Mouse (Mus musculus): ENCODE data around the gene Gpi1.
"Not testable (repeated sequence)": the region's sequence is repeated elsewhere in the genome, so short reads cannot be mapped to it uniquely, and the experiment has no call there.

Gpi1 gene

DNA sequence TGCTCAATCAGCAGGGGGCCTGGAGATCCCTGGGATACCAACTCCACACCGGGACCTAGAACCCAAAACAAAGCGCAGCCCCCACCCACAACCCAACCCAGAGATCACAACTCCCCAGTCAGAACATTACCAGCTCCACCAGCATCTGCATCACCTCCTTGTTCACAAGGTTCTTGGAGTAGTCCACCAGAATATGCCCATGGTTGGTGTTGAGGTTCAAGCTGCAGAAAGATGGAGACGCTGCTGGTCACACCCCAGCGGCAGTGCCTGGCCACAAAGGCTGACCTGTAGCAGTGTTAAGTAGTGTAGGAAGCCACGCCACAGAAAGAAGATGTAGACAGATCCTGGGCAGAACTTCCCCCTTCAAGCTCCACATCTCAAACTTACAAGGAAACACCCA lies 983 bp downstream of the Gpi1 start:
- DNase-seq (ENCODE audit: low read depth) = no peak

DNA sequence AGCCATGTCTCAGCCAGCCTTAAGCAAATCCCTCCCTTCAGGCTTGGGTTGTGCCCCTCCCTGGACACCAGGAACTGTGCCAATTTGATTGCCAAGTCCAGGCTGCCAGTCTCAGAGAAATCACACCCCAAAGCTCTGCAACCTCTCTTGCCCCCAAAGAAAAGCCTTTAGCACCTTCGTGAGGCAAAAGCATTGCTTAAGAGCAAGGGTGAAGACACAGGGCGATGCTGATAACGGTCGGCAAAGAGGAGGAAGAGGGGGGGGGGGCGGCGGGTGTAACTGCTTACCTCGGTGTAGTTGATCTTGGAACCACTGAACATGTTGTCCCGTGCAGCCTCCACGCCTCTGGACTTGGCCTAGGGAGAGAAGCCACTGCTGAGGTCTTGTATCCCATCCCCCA lies 1.5 kb downstream of the Gpi1 start:
- no peak for DNase-seq (ENCODE audit: low read depth)

DNA sequence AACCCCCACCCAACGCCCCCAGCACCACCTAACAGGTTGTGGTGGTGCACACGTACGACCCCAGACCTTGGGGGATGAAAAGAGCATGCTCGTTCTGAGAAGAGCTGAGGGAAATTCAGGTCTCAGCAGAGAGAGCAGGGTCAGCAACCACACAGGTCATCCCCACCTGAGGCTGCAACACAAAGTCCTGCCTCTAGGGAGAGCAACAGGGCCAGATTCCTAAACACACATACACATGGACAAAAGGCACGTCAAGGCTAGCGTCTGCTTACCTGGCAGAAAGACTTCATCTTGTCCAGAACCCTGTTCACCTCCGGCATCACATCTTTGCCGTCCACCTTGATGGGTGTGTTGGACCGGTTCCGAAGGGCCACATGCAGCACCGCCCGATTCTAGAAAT lies 3.3 kb downstream of the Gpi1 start:
- DNase-seq (ENCODE audit: low read depth) = no peak

DNA sequence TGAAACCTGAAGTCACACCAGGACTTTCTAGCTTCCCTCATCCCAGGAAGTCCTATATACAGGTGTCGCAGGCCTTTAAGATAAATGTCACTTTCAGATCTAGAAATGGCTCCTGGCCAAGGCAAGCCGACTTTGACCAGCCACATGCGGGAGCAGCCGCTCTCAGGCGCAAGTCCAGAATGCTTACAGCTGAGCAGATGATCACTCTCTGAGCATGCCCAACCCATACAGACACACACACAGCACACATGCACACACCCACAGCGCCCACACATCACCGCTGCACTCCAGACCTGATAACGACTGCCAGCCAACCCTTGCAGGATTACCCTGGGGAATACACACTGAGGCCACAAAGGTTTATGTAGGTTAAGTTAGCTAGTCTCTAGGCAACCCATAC lies 4.0 kb downstream of the Gpi1 start:
- no peak for DNase-seq (ENCODE audit: low read depth)

DNA sequence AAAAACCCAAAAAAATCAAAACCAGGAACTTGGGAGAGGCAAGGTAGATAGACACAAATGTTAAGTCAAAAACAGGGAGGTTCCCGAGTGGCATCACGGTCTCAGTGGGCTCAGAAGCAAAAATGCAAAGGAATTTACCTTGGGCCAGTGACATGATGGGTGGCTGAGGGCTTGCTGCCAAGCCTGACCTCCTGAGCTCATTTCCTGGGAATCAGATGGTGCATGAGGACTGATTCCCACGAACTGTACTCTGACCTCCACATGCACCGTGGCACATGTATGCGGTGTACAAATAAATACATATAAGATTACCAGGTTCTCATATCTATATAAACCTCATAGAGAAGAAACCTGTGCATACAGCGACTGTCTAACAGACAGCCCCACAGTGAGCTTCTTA lies 5.8 kb downstream of the Gpi1 start:
- DNase-seq (ENCODE audit: low read depth) = no peak

DNA sequence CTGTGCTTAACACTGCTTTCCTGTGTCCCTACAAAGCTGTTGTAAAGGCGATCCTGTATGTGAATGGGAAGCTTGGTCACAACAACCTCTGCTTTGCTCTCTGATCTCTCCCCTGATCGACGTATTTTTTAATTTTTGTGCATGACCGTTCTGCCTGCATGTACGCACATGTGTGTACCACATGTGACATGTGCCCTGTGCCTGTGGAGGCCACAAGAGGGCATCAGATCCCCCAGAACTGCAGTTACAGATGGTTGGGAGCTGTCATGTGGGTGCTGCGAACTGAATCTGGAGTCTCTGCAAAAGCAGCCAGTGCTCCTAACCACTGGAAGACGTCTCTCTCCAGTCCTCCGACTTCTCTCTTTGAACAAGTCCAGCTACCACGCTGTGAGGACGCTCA lies 7.8 kb downstream of the Gpi1 start:
- DNase-seq (ENCODE audit: low read depth) = no peak

DNA sequence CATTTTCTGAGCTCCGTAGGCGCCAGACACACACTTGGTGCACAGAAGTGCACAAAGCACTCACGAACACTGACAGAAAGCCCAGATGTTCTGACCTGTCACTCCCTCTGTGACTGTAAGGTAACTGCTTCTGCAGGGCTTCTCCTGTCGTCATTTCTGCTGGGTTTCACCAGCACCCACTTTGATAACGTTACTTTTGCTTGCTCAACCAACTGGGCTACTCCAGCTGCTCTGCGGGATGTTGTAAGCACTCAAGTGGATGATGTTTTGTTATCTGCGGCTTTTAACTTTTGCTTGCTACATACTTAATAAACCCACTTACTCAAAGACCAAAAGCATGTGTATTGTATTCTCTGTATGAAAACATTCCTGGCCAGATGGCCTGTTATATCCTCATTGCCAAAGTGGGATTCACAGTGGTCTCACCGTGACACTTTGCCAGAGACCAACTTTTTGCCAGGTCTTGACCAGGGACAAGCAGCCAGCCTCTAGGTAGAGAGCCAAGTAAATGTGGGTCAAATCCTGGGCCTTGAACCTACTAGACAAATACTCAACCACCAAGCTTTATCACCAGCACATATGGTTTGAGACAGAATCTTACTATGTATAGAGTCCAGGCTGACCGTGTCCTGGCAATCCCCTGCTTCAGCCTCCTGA lies 8.4 kb downstream of the Gpi1 start:
- no peak for DNase-seq (ENCODE audit: low read depth)

DNA sequence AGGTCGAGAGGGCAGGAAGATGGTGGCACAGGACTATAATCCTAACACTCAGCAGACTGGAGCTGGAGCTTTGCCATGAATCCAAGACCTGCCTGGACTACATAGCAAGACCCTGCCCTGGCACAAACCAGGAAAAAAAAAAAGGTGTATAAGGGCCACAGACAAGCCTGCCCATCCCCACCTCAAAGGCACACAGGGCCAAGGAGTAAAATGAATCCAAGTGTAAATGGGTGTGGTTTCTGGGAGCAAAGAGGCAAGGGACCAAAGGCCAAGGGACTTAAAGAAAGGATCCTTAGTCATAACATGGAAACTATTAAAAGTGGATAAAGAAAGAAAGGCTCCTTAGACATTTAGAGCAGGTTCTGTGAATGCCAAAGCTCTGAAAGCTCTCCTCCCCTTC lies 11.6 kb downstream of the Gpi1 start:
- DNase-seq (ENCODE audit: low read depth) = no peak

DNA sequence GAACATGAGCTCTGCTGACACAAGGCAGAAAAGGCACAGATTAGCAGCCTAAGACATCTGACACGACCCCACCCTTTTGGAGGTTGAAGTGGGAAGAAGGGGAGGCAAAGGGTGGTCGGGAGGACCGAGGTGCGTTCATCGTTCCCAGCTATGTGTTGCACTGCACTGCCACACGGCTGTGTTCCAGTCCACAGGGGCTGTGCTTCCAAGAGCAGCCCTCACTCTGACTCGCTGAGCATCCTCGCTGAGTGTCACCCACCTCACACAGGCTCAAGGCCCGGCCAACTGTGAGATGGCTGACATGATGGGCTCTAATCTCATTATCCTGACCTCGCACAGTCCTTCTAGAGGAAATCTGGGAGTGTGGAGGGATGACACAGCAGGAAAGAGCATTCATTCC lies 13.7 kb downstream of the Gpi1 start:
- DNase-seq (ENCODE audit: low read depth) = no peak

DNA sequence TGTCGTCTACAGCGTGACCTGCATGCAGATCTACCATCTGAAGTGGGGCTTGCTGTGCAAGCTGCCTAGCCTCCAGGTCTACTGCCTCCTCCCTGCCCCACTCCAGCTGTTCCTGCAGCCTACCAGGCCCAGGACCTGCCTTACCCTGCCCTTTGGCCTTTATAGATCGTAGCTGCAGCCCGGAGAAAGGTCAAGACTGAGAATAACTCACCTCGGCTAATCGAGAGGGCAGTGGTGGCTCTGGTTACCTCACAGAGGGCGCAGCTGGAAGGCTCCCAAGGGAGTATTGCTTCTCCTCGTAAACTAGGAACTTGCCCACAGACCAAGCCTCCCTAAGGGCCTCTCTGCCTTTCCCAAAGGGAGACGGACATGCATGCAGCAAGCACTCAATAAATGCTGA lies 14.7 kb downstream of the Gpi1 start:
- no peak for DNase-seq (ENCODE audit: low read depth)

DNA sequence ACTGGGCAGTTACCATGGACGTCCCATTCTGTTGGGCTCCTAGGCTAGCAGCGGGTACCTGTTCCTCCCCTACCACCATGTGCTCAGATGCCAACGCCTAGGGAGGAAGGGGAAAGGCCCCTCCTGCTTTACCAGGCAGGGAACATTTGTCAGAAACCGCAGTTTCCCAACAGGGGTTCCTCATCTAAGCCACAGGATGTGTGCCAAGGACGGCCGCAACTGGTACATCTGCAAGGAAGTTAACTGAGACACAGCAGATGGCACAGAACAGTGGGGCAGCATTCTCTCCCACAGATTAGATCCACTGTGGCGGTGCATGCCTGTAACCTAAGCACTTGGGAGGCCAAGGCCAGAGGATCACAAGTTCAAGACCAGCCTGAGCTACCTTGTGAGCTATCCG lies 15.5 kb downstream of the Gpi1 start:
- DNase-seq (ENCODE audit: low read depth) = no peak

DNA sequence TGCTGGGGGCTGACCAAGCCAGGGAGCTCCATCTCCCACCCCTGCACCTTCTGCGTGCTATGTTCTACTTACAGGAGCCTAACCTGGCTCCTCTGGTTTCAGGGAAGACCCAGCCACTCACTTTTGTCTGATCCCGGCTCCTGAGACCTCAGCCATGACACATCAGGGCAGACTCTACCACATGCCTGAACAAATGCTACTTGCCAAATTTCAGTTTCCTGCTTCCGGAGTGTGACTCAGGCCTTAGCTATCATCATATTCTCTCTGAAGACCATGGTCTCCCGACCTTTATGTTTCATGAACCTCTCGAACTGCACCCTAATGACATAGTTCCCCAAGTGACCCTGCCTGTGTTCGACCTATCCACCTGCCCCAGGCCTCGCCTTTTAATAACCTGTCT lies 16.9 kb downstream of the Gpi1 start:
- DNase-seq (ENCODE audit: low read depth) = no peak

DNA sequence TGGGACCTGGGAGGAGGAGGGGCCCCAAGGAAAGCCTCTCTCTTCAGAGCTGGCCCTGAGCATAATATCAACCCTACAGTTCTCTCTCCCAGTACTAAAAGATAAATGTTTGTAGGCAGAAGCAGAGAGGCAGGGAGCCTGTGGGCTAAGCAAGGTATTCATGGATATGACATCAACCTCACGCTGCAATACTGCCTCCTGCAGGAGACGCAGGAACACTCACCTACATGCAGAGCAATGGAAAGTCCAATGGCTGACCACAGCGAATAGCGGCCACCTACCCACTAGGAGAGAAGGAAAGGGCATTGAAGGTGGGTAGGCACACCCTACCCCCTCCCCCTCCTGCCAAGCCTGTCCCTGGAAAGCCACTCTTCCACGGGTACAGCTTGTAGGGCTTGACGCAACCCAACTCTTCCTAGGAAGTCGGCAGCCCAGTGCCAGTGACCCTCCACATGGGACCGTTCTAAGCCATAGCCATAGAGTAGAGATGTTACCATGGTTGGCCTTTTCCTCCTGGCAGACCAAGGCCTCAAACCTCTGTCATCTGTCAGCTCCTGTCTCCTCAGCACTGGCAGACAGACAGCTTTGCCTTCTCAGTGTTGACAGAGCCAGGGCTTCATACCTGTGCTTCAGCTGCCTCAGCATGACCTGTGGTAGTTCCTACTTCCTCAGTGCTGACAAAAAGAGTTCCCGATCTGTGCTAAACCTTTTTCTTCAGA lies 21.9 kb downstream of the Gpi1 start:
- DNase-seq (ENCODE audit: low read depth) = no peak

DNA sequence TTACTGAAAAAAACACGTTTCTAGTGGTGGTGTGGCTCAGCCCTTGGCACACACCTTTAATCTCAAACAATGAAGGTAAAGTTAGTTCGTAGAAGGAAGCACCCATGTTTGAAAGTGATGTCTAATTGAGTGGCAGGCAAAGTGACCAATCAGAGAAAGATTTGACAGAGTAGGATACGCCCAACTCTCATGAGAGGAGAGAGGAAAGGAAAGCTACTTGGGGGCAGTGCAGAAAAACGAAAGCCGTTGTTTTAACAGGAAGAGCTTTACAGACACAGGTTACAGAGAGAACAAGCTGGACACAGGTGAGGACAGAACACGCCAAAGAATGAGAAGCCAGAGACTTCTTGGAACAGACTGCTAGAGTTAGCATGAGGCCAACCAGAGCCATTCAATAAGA lies 23.8 kb downstream of the Gpi1 start:
- no peak for DNase-seq (ENCODE audit: low read depth)

DNA sequence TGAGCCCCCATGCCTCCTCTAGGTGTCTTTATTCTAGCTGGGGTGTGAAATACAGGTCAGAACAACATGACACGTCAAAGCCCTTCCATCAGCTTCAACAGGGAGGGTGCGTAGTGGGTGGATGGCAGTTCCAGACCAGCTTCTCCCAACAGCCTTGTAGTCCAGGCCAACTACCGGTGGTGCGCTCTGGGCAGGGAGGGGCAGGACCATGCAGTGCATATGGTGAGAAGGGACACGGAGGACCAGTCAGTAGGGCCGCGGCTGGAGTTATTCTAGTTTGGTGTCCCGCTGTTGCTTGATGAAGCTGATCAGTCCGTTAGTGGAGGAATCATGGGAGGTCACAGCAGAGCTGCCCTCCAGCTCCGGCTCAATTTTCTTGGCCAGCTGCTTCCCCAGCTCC lies 28.0 kb downstream of the Gpi1 start:
- not testable (repeated sequence) for DNase-seq (ENCODE audit: low read depth)

DNA sequence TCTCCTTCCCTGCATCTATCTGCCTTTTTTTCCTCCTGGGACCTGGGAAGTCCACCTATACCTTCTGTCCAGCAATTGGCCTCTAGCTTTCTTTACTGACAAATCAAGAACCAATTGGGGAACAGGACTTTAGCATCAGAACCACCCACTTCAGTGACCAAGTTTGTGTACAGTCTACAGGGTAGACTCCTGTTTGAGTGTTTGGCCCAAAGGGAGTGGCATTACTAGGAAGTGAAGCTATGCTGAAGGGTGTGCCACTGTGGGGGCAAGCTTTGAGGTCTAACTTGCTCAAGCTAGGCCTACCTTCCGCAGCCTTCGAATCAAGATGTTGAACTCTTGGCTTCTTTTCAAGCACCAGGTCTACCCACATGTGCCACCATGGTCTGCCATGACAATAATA lies 29.3 kb downstream of the Gpi1 start:
- no peak for DNase-seq (ENCODE audit: low read depth)

DNA sequence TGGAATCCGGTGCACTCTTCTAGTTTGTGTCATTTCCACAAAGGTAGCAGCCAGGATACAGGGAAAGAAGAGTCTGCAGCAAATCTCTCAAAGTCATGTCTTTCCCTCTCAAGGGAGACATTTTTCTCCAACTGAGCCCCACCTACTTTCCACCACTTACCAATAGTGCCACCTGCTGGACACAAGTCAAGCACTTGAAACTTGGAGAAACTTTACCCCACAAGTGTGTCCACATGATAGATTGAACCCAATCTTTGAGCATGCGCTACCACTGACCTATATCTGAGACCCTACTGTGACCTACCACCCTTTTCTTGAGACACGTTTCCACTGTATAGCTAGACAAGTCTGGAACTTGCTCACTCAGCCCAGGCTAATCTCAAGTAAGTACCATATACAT lies 31.8 kb downstream of the Gpi1 start:
- DNase-seq (ENCODE audit: low read depth) = no peak

DNA sequence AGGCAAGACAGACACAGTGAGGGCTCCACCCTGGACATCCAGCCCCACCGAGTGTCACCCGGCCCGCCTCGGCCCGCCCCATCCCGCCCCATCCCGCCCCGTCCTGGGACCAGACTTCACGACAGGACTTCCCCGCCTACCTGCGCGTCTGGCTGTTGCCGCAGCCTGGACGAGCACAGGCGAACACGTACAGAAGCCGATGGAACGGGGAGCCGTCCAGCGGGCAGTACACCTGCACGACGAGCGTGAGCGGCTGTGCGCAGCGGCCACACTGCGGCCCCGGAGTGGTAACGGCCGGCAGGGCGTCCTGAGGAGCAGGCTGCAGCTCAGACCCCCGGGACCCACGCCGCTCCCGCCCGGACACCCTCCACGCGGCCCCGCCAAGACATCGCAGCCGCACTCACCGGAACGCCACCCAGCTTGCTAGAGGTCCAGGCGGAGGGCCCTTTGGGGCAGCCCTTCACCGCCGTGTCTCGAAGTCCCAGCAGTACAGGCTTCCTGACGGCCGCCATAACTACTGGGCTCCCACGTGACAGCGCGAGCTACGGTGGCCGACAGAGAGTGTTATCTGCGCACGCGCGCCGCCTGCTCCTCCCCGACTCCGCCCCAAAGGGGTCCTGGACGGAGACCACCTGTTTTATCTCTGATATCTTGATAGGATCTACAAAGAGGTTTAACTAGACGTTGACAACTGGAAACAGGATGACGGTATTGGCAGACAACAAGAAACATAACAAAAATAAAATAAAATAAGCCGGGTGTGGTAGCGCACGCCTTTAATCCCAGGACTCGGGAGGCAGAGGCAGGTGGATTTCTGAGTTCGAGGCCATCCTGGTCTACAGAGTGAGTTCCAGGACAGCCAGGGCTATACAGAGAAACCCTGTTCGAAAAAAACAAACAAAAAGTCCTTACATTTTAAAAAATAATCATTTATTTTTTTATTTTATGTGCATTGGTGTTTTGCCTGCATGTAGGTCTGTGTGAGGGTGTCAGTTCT lies 33.7 kb downstream of the Gpi1 start, which contains the start of gene Pdcd2l:
Gene Pdcd2l, minus strand, starts transcription at position 530 of the 997 bp plus-strand sequence.
- DNase-seq (ENCODE audit: low read depth) = peak; percentile 67

DNA sequence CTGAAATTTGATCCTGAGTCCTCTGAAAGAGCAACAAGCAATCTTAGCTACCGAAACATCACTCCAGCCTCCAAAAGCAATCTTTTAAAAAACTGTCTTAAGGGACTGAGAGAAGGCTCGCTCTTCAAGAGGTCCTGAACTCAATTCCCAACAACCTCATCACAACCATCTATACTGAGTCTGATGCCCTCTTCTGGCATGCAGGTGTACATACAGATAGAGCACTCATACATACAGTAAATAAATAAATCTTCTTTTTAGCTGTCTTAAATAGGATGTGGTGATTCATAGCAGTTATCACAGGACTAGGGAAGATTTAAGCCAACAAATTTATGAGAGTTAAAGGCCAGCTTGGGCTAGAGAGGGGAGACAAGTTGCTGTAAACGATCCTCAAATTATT lies 34.5 kb downstream of the Gpi1 start:
- no peak for DNase-seq (ENCODE audit: low read depth)

DNA sequence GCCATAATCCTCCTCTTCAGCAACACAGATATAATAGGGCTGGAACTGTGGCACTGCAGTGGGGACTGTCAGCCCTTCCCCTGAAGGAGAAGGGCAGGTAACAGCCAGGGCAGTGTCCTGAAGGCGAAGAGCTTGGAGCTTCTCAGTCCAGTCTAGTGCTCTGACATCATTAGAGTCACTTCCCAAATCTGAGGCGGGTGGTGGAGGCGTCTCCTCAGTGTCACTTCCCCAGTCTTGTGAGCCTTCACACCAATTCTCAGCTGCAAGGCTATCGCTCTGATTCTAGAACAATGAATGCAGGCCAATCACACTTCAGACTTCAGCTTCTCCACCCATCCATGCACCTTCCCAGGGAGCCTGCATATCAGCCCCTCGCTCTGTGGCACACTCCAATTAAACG lies 37.3 kb downstream of the Gpi1 start:
- no peak for DNase-seq (ENCODE audit: low read depth)

DNA sequence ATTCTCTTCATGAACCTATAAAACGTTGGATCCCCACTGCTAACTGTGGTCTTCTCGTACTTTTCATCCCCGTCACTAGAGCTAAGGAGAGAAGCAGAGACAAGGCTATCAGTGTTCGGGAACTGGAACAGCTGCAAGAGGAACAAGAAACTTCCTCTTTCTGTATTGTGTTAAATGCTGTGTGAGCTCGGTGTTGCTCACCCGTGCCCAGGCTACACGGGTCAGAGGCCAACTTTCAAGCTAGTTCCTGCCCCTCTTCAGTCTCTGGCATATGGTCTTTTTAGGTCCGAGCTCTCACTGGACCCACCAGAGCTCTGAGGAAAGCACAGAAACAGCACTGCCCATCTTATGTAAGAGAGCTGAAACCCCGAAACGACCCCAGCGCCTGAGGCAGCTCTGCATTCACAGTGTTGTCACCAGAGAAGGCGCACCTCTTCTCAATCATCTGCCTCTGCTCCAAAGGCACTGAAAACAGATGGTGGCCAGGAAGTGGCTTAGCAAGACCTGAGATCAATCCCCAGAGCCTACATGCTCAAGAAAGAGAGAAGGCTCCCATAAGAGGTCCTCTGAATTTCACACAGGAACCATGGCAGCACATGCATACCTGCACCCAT lies 40.7 kb downstream of the Gpi1 start:
- DNase-seq (ENCODE audit: low read depth) = no peak

DNA sequence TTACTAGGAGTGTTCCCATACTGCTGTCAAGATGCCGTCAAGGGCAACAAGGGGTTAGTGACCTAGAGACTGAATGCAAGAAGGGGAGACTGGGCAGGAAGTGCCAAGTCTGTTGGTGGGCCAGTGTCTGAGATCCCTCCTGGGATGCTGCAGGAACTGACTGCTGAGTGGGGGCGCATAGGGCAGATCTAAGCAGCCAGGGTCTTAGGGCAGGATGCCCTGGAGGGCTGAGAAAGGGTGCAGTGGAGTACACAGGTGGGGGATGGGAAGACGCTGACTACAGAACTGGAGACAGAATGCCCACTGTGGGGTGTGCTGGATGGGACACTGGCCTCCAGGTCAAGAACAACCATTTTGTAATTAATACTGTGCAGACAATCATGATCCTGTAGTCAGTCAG lies 46.3 kb downstream of the Gpi1 start:
- no peak for DNase-seq (ENCODE audit: low read depth)
